Mouse (Mus musculus): ENCODE data around the gene Tbx10. TPM values are rescaled to one million over a fixed set of nuclear protein-coding genes. Genes with fewer than 3 reads are reported as not detected.
"Not testable (repeated sequence)": the region's sequence is repeated elsewhere in the genome, so short reads cannot be mapped to it uniquely, and the experiment has no call there.

Tbx10 gene
- polyA plus RNA-seq, 1 experiment from 2014 or later, result 0.32 TPM

GRCm38 (mm10) chr19:4037154-4037787 lies 44.7 kb downstream of the Tbx10 start:
- Histone ChIP-seq H3K9ac (peak overlapping the region; percentile 80), H3K4me2 (peak overlapping the region; percentile 76), H3K4me3 (peak overlapping the region; percentile 57), H3K27ac (peak overlapping the region; percentile 64; the same call in 1 of the 2 replicates), H3K4me1 (replicated peaks) (peaks cover 21% of the 10 kb centered on the region)
- peak; percentile 64 for ATAC-seq (ENCODE audit: low FRiP score)
- WGBS, result 33% methylated on average over 8 of the region's 8 CpGs
- not testable (repeated sequence) for H3K9me3 ChIP-seq, H3K36me3 ChIP-seq, H3K27me3 ChIP-seq

GRCm38 (mm10) chr19:4037788-4038232 lies 45.3 kb downstream of the Tbx10 start, which contains the start of gene Gstp1:
Gene Gstp1, minus strand, starts transcription at chr19:4037985.
- WGBS, result 1% methylated on average over 23 of the region's 26 CpGs
- peak within 1 kb of the TSS; percentile 76 for H3K4me2 ChIP-seq
- H3K4me1 ChIP-seq (replicated peaks), result peaks cover 21% of the 10 kb centered on the region
- peak within 1 kb of the TSS; percentile 57 for H3K4me3 ChIP-seq
- peak; percentile 83 for ATAC-seq (ENCODE audit: low FRiP score)
- H3K9ac ChIP-seq, result peak within 1 kb of the TSS; percentile 80
- H3K27me3 ChIP-seq, result no peaks in the 10 kb centered on the region
- no peaks in the 10 kb centered on the region for H3K9me3 ChIP-seq
- H3K36me3 ChIP-seq, result no peaks in the 10 kb centered on the region
- H3K27ac ChIP-seq, result peak within 1 kb of the TSS; percentile 64; the same call in 1 of the 2 replicates

- H3K9me3 ChIP-seq; H3K36me3 ChIP-seq; H3K4me2 ChIP-seq; H3K9ac ChIP-seq; H3K27ac ChIP-seq; ATAC-seq (ENCODE audit: low FRiP score); H3K27me3 ChIP-seq; H3K4me3 ChIP-seq: not testable (repeated sequence)
- WGBS, result 88% methylated on average over 5 of the region's 5 CpGs
- H3K4me1 ChIP-seq (replicated peaks), result peaks cover 21% of the 10 kb centered on the region
Measured at GRCm38 (mm10) chr19:4040941-4041340, 48.4 kb downstream of the Tbx10 start.

- H3K4me3 ChIP-seq; H3K27ac ChIP-seq; H3K9ac ChIP-seq; H3K36me3 ChIP-seq; H3K9me3 ChIP-seq; H3K27me3 ChIP-seq; ATAC-seq (ENCODE audit: low FRiP score); H3K4me2 ChIP-seq: not testable (repeated sequence)
- WGBS, result 94% methylated on average over 4 of the region's 4 CpGs
- peaks cover 15% of the 10 kb centered on the region for H3K4me1 ChIP-seq (replicated peaks)
Measured at GRCm38 (mm10) chr19:4041500-4041899, 48.9 kb downstream of the Tbx10 start.

- 0 out of 2 replicates have a peak overlapping the region, but pooled peaks have one; percentile 35 for H3K9ac ChIP-seq
- no peak overlapping the region for H3K4me2 ChIP-seq
- H3K4me3 ChIP-seq, result no peak overlapping the region
- no peaks in the 10 kb centered on the region for H3K36me3 ChIP-seq
- no peaks in the 10 kb centered on the region for H3K9me3 ChIP-seq
- H3K27me3 ChIP-seq, result no peaks in the 10 kb centered on the region
- WGBS, result 72% methylated on average over 14 of the region's 14 CpGs
- ATAC-seq (ENCODE audit: low FRiP score), result no peak
- no peak overlapping the region for H3K27ac ChIP-seq
- H3K4me1 ChIP-seq (replicated peaks), result peaks cover 12% of the 10 kb centered on the region
Measured at GRCm38 (mm10) chr19:4042124-4042523, 49.6 kb downstream of the Tbx10 start.

GRCm38 (mm10) chr19:4044109-4044508 lies 51.6 kb downstream of the Tbx10 start:
- H3K9ac ChIP-seq; H3K4me3 ChIP-seq; H3K4me1 ChIP-seq (replicated peaks); H3K27me3 ChIP-seq; H3K9me3 ChIP-seq; H3K4me2 ChIP-seq; H3K36me3 ChIP-seq; H3K27ac ChIP-seq; ATAC-seq (ENCODE audit: low FRiP score): not testable (repeated sequence)
- WGBS, result 90% methylated on average over 5 of the region's 5 CpGs

GRCm38 (mm10) chr19:4045966-4046865 lies 53.7 kb downstream of the Tbx10 start, which contains the start of gene Gstp2:
Gene Gstp2, minus strand, starts transcription at chr19:4046023.
- no peaks in the 10 kb centered on the region for H3K4me1 ChIP-seq (replicated peaks)
- no peaks in the 10 kb centered on the region for H3K36me3 ChIP-seq
- WGBS, result 55% methylated on average over 16 of the region's 16 CpGs
- no peaks in the 10 kb centered on the region for H3K9me3 ChIP-seq
- no peaks in the 10 kb centered on the region for H3K27me3 ChIP-seq
- H3K4me2 ChIP-seq, result 0 out of 2 replicates have a peak within 1 kb of the TSS, but pooled peaks have one; percentile 29
- H3K4me3 ChIP-seq, result no peak within 1 kb of the TSS
- H3K27ac ChIP-seq, result no peak within 1 kb of the TSS
- H3K9ac ChIP-seq, result no peak within 1 kb of the TSS
- ATAC-seq (ENCODE audit: low FRiP score), result no peak

DNA sequence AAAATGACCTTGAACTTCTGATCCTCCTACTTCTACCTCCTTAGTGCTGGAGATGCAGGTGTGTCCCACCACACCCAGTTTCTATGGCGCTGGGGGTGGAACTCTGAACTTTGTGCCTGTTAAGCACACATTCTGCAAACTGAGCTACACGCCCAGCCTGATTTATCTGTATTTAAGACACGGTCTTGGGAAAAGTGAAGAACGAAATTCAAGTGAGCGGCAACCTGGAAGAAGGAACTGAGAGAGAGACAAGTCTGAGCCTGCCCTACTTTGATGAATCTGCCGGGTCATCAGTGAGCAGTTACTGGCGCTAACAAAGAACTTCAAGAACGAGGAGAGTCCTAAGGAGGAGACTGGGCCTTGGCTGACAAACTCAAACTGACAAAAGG lies 54.3 kb downstream of the Tbx10 start:
- H3K27ac ChIP-seq, result no peak overlapping the region
- ATAC-seq (ENCODE audit: low FRiP score), result no peak
- no peaks in the 10 kb centered on the region for H3K9me3 ChIP-seq
- H3K4me2 ChIP-seq, result no peak overlapping the region
- no peak overlapping the region for H3K4me3 ChIP-seq
- H3K36me3 ChIP-seq, result no peaks in the 10 kb centered on the region
- 82% methylated on average over 8 of the region's 8 CpGs for WGBS
- no peaks in the 10 kb centered on the region for H3K27me3 ChIP-seq
- no peak overlapping the region for H3K9ac ChIP-seq
- H3K4me1 ChIP-seq (replicated peaks), result no peaks in the 10 kb centered on the region

GRCm38 (mm10) chr19:4047859-4048258 lies 55.3 kb downstream of the Tbx10 start:
- Histone ChIP-seq H3K4me3 (no peak overlapping the region), H3K9me3 (no peaks in the 10 kb centered on the region), H3K4me2 (no peak overlapping the region), H3K9ac (no peak overlapping the region), H3K4me1 (replicated peaks) (no peaks in the 10 kb centered on the region), H3K36me3 (no peaks in the 10 kb centered on the region), H3K27ac (no peak overlapping the region), H3K27me3 (no peaks in the 10 kb centered on the region)
- 20% methylated on average over 4 of the region's 4 CpGs for WGBS
- ATAC-seq (ENCODE audit: low FRiP score), result no peak

GRCm38 (mm10) chr19:4049069-4049468 lies 56.5 kb downstream of the Tbx10 start:
- not testable (repeated sequence) for H3K27me3 ChIP-seq; H3K9ac ChIP-seq; H3K36me3 ChIP-seq; H3K4me1 ChIP-seq (replicated peaks); H3K27ac ChIP-seq; H3K9me3 ChIP-seq; H3K4me3 ChIP-seq; H3K4me2 ChIP-seq; ATAC-seq (ENCODE audit: low FRiP score)
- WGBS, result 81% methylated on average over 5 of the region's 5 CpGs

Measured in hindbrain, embryonic 13.5 days (tissue).